Mouse (Mus musculus) erythroblast, embryonic 14.5 days (primary cell): ENCODE measurements around the gene Vwa5b1.

ENCODE experiments used
- GATA1 ChIP-seq: IDR thresholded peaks from 2 replicates; pipeline ENCODE4 v1.6.1; 2012; ENCODE audit warnings: low read length, inconsistent platforms, mixed read lengths
- TAL1 ChIP-seq: IDR thresholded peaks from 3 replicates; pipeline ENCODE4 v1.6.1; 2012; ENCODE audit warnings: low read length, inconsistent platforms, mixed read lengths

GRCm38 (mm10) chr4:138596391-138597130 lies 39.1 kb downstream of the Vwa5b1 start:
- TF ChIP-seq GATA1 (no peak), TAL1 (no peak)
